Mouse (Mus musculus) mature B cell (primary cell): ENCODE results near the gene Pskh1.

Experiments
- in situ Hi-C: fragments of 300-500 bp; cut with MboI; formaldehyde crosslinking; loops from 2 replicates; pipeline ENCODE4 v1.14.3; 2019

Pskh1 gene

DNA sequence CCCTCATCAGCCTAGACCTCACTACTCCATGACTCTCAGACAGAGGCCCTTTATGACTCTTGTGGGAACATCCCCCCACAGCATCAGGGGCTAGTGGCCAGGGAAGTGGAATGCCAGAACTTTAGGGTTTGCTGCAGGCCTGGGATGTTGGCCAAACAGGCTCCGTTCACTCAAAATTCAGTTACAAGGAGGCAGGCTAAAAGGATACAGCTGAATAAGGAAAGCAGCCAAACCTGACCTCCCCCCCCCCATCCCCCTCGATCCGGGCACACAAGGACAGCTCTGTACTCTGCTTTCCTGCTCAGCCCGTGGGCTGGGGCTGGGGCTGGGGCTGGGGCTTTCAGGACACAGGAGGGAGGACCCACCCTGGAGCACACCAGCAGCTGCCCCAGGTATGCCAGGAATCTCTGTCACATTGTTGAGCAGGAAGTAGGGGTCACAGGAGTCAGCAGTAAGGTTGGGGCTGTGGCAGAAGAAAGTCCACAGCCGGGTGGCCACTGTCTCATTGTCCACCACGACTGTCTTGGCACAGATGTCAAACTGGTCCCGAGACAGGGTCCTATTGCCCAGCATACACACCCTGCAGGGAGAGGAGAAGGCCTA lies 50.9 kb downstream of the Pskh1 start:
- in situ Hi-C loops = no loop called here

DNA sequence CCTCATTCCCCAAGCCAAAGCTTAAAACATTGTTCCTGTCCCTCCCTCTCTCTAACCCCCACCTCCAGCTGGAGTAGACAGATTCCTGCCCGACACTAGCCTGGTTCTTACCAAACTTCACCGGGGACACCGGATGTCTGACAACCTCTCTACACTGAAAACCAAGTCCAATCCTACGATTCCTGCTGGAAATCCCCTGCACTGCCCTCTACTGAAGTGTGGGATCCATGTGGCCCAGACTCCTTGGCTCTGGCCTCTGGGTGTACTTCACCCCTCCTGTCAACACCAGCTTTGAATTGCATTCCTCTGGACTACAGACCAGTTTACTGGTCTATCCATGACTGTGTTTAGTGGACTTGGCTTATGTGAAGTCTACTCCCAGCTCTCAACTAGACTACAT lies 56.3 kb downstream of the Pskh1 start:
- in situ Hi-C loops = no loop called here

- in situ Hi-C loops = no loop called here
Measured at GRCm38 (mm10) chr8:105957813-105958212, 57.6 kb downstream of the Pskh1 start.

DNA sequence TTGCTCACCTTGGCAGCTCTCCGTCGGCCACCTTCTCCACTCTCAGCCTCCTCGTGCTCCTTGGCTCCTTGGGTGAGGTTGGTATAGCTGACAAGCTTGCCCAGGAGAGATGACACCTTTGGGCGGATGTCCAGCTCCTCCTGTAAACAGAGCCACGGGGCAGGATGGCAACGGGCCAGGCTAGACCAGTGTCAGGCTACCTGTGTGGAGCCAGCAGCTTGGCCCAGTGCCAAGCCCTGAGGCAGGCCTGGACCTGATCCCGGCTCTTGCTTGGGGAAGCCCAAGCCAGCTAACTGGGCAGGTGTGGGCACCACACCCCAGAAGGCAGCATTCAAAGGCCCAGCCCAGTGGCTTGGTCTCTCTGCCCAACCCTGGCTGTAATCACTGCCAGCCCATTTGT lies 59.1 kb downstream of the Pskh1 start:
- in situ Hi-C loops = no loop called here

GRCm38 (mm10) chr8:105961101-105961500 lies 60.9 kb downstream of the Pskh1 start:
- in situ Hi-C loops = no loop called here

GRCm38 (mm10) chr8:105961536-105961935 lies 61.3 kb downstream of the Pskh1 start:
- in situ Hi-C loops = no loop called here

- in situ Hi-C loops = no loop called here
Measured at GRCm38 (mm10) chr8:105964506-105965265, 64.4 kb downstream of the Pskh1 start.

GRCm38 (mm10) chr8:105965266-105965904 lies 65.1 kb downstream of the Pskh1 start:
- in situ Hi-C loops = no loop called here

- in situ Hi-C loops = no loop called here
Measured at GRCm38 (mm10) chr8:105965905-105966341, 65.7 kb downstream of the Pskh1 start, which contains the start of gene Slc12a4. Slc12a4 (minus strand) TSS chr8:105966097.

DNA sequence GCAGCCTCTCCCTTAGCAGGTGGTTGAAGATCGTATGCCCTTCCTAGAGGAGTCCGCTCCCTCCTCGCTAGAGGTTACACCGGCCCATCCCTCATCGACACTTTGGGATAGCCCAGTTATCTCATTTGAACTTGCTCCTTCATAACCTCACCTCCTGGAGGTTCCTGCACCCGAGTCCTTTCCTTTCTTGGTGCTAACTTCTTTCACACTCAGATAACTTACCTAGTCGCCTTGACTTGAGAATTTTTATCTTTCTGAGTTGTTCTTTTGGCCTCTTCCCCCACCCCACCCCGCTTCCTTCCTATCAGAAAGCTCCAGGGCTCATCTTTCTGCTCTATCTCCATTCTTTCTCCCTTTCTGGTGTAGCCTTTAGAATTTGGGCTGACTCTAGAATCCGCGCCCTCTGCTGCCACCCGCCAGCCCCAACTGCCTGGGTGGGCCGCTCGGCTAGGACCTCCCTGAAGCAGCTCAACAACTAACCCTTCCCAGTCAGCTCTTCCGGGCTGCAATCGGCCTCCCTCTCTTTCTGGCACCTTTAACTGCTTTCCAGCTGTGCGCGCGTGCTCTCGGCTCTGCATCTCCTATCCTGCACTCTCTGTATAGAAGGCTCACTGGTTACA lies 66.6 kb downstream of the Pskh1 start:
- in situ Hi-C loops = no loop called here

GRCm38 (mm10) chr8:105969367-105969766 lies 69.1 kb downstream of the Pskh1 start:
- in situ Hi-C loops = no loop called here

- in situ Hi-C loops = no loop called here
Measured at GRCm38 (mm10) chr8:105971019-105971720, 70.9 kb downstream of the Pskh1 start.

DNA sequence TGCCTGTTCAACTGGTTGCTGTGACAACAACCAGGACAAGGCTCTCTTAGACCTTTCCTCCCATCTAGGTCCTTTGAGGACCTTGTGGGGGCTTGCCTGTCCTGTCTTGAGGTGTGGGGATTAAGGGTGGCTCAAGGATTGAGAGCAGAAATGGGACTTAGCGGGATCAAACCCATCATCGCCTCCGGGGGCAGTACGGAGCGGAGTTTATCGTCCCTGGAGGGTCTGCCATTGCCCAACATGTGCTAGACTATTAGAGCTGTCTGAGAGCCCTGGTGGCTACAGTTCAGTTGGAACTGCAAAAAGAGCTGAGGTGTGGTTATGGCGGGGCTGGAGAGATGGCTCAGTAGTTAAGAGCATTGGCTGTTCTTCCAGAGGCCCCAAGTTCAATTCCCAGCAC lies 75.1 kb downstream of the Pskh1 start:
- in situ Hi-C loops = no loop called here

DNA sequence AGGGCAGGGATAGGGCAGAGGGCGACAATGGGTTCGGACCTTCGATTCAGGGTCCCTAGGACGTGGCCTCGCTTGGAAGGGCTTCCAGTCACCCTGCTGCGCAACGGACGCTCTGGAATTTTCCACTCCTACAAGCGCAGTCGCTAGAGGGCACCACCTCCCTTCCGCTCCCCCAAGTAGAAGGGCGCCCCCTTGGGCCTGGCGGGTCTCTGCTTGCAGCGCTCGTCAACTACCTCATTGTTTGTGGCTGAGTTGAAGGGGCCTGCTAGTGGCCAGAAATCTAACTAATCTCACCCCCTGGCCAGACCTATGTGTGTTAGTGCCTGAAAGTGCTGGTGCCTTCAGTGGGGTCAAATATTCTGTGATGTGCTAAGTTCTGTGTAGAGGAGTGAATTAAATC lies 79.1 kb downstream of the Pskh1 start, which contains the start of gene Dpep3:
Dpep3 (minus strand) TSS at position 105 of the 400 bp plus-strand sequence.
- in situ Hi-C loops = no loop called here

DNA sequence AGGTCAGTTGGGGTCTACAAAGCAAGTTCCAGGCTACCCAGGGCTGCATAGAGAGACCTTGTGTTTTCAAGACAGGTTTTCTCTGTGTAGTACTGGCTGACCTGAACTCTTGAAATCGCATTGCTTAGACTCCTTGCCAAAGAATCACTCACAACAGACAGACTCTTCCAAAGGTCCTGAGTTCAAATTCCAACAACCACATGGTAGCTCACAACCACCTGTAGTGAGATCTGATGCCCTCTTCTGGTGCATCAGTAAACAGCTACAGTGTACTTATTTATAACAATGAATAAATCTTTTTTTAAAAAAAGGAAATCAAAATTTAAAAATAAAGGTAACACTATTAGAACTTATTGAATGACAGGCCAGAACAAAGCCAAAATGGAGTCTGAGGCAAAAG lies 80.9 kb downstream of the Pskh1 start:
- in situ Hi-C loops = no loop called here
